Mouse (Mus musculus) lung, adult 2 months (tissue): ENCODE results near the gene Jund.

Source experiments
- CTCF ChIP-seq: fragments of 200-500 bp; IDR thresholded peaks from 2 replicates; pipeline ENCODE4 v1.5.1; 2011; ENCODE audit warnings: mild to moderate bottlenecking, low read length, control low read depth; ENCODE audit not compliant: insufficient read depth
- POLR2A ChIP-seq: fragments of 200-500 bp; IDR thresholded peaks from 2 replicates; pipeline ENCODE4 v1.6.1; 2011; ENCODE audit warnings: low read depth, mild to moderate bottlenecking, control low read depth, low read length, borderline replicate concordance; ENCODE audit errors: extremely low read depth

GRCm38 (mm10) chr8:70675336-70675735 lies 23.4 kb upstream of the Jund start:
- TF ChIP-seq CTCF (no peak), POLR2A (no peak)
